Mouse (Mus musculus): ENCODE measurements around the gene Gpm6b.

- TF ChIP-seq CTCF (IDR thresholded peaks at IDR 0.05; ENCODE audit: borderline replicate concordance, control insufficient read depth, extremely low read depth, insufficient read depth, low read length, poor library complexity) (no peak), POLR2A (IDR thresholded peaks at IDR 0.05; ENCODE audit: control insufficient read depth, extremely low read depth, insufficient read depth, low read length, poor library complexity) (no peak)
These were observed 42.4 kb upstream of the Gpm6b start for GRCm38 (mm10) chrX:166196327-166196726.

All from thymus, adult 2 months (tissue).